In genomic region chr1:82974342-82974741, GRCm38 (mm10) we compare ENCODE assay signal across 14 mouse cellular contexts. TPM values are rescaled to one million over a fixed set of nuclear protein-coding genes. Genes with fewer than 3 reads are reported as not detected.
A peak's percentile ranks its signal among the peaks of the same experiment; 100 is the strongest.
DNase-seq lines count a peak whose midpoint lies in the region; ATAC-seq and TF ChIP-seq lines count a peak whose summit lies in the region.
"Had no signal": no experiment of that assay in that cellular context is flagged by ENCODE, and none has a peak within 500 bp of the region (broad histone marks: within the 10 kb centered on the region; RNA-seq: fewer than 3 reads in every experiment).

No protein-coding gene starts in this region.

- H3K27ac ChIP-seq in kidney, embryonic 15.5 days, result 0 out of 2 replicates have a peak overlapping the region, but pooled peaks have one; percentile 15
- no peak overlapping the region for H3K27ac ChIP-seq in kidney, adult 2 months (ENCODE audit: insufficient read depth, low read depth, low read length)
- H3K27ac ChIP-seq in intestine, postnatal 0 days (ENCODE audit: low read depth, low read length), result no peak overlapping the region
- H3K27ac ChIP-seq in forebrain, embryonic 15.5 days (replicated peaks), result no peak overlapping the region
- H3K27ac ChIP-seq: hindbrain, embryonic 12.5 days; limb, embryonic 12.5 days; midbrain, embryonic 12.5 days had no signal

- H3K4me3 ChIP-seq in kidney, embryonic 15.5 days (replicated peaks), result no peak overlapping the region
- H3K4me3 ChIP-seq in kidney, adult 2 months (ENCODE audit: insufficient read depth, low read depth, low read length), result no peak overlapping the region
- H3K4me3 ChIP-seq in intestine, postnatal 0 days (ENCODE audit: low read depth, low read length), result no peak overlapping the region
- H3K4me3 ChIP-seq in forebrain, embryonic 15.5 days, result no peak overlapping the region
- H3K4me3 ChIP-seq: hindbrain, embryonic 12.5 days; limb, embryonic 12.5 days; midbrain, embryonic 12.5 days had no signal

- H3K4me2 ChIP-seq in kidney, embryonic 15.5 days, result no peak overlapping the region
- no peak overlapping the region for H3K4me2 ChIP-seq in intestine, postnatal 0 days (replicated peaks; ENCODE audit: low read depth)
- H3K4me2 ChIP-seq in forebrain, embryonic 15.5 days (replicated peaks), result no peak overlapping the region
- H3K4me2 ChIP-seq: hindbrain, embryonic 12.5 days; limb, embryonic 12.5 days; midbrain, embryonic 12.5 days had no signal

- H3K27me3 ChIP-seq in kidney, embryonic 15.5 days, result no peaks in the 10 kb centered on the region
- no peaks in the 10 kb centered on the region for H3K27me3 ChIP-seq in kidney, adult 2 months (replicated peaks; ENCODE audit: control insufficient read depth, insufficient read depth, low read length)
- H3K27me3 ChIP-seq in intestine, postnatal 0 days (replicated peaks; ENCODE audit: control insufficient read depth, insufficient read depth, low read length), result no peaks in the 10 kb centered on the region
- H3K27me3 ChIP-seq in forebrain, embryonic 15.5 days, result no peaks in the 10 kb centered on the region
- H3K27me3 ChIP-seq: hindbrain, embryonic 12.5 days; limb, embryonic 12.5 days; midbrain, embryonic 12.5 days had no signal

- H3K9ac ChIP-seq in kidney, embryonic 15.5 days, result no peak overlapping the region
- no peak overlapping the region for H3K9ac ChIP-seq in intestine, postnatal 0 days (ENCODE audit: low read depth, low read length)
- no peak overlapping the region for H3K9ac ChIP-seq in forebrain, embryonic 15.5 days (replicated peaks)
- H3K9ac ChIP-seq: hindbrain, embryonic 12.5 days; limb, embryonic 12.5 days; midbrain, embryonic 12.5 days had no signal

- H3K4me1 ChIP-seq in kidney, embryonic 15.5 days, result no peaks in the 10 kb centered on the region
- no peaks in the 10 kb centered on the region for H3K4me1 ChIP-seq in kidney, adult 2 months (ENCODE audit: control insufficient read depth, insufficient read depth, low read length)
- no peaks in the 10 kb centered on the region for H3K4me1 ChIP-seq in intestine, postnatal 0 days (replicated peaks; ENCODE audit: control insufficient read depth, insufficient read depth, low read length)
- no peaks in the 10 kb centered on the region for H3K4me1 ChIP-seq in forebrain, embryonic 15.5 days
- H3K4me1 ChIP-seq: hindbrain, embryonic 12.5 days; limb, embryonic 12.5 days; midbrain, embryonic 12.5 days had no signal

- no peak for DNase-seq in kidney, adult 2 months
- DNase-seq in lung, postnatal 10 days, result peak; percentile 78
- DNase-seq in frontal cortex, postnatal 14 days (ENCODE audit: low spot score in 2 of 2), result no peak
- DNase-seq in adrenal gland, postnatal 10 days, result no peak

- TF ChIP-seq POLR2A in kidney, adult 2 months (IDR thresholded peaks at IDR 0.05; ENCODE audit: low read depth, low read length), result no peak

- 80% methylated on average over 9 of the region's 9 CpGs for WGBS in kidney, embryonic 15.5 days
- 76% methylated on average over 9 of the region's 9 CpGs for WGBS in kidney, adult 2 months
- WGBS in intestine, postnatal 0 days, result 36% methylated on average over 9 of the region's 9 CpGs
- whole genome bisulfite sequencing in forebrain, embryonic 15.5 days, result 96% methylated on average over 9 of the region's 9 CpGs

- no peaks in the 10 kb centered on the region for H3K36me3 ChIP-seq in kidney, embryonic 15.5 days
- no peaks in the 10 kb centered on the region for H3K36me3 ChIP-seq in kidney, adult 2 months (ENCODE audit: control insufficient read depth, insufficient read depth, low read length)
- H3K36me3 ChIP-seq in intestine, postnatal 0 days (ENCODE audit: control insufficient read depth, insufficient read depth), result no peaks in the 10 kb centered on the region
- no peaks in the 10 kb centered on the region for H3K36me3 ChIP-seq in forebrain, embryonic 15.5 days
- H3K36me3 ChIP-seq: hindbrain, embryonic 12.5 days; limb, embryonic 12.5 days; midbrain, embryonic 12.5 days had no signal

- peak; percentile 60 for ATAC-seq in kidney, embryonic 15.5 days (replicated peaks; ENCODE audit: low FRiP score)
- peak; percentile 5 for ATAC-seq in activated CD4-positive, CD25-positive, alpha-beta regulatory T cell, adult 4 months
- peak; percentile 54 for ATAC-seq in intestine, postnatal 0 days
- no peak for ATAC-seq in forebrain, embryonic 15.5 days (replicated peaks)

- no peaks in the 10 kb centered on the region for H3K9me3 ChIP-seq in kidney, embryonic 15.5 days (replicated peaks)
- H3K9me3 ChIP-seq in intestine, postnatal 0 days (ENCODE audit: control insufficient read depth), result no peaks in the 10 kb centered on the region
- no peaks in the 10 kb centered on the region for H3K9me3 ChIP-seq in forebrain, embryonic 15.5 days
- H3K9me3 ChIP-seq: hindbrain, embryonic 12.5 days; limb, embryonic 12.5 days; midbrain, embryonic 12.5 days had no signal

- no peak for TF ChIP-seq CTCF in kidney, adult 2 months (conservative IDR thresholded peaks at IDR 0.05; ENCODE audit: insufficient read depth, insufficient read length, low read depth, low read length)
- TF ChIP-seq CTCF in intestine, postnatal 0 days (IDR thresholded peaks at IDR 0.05; ENCODE audit: low read depth), result no peak

RNA-seq across cellular contexts. Expression of gene Gm47955, which starts 14.3 kb away (rescaled TPM):
- polyA plus RNA-seq in kidney, embryonic 15.5 days (2015; fragmentation: Nextera tagmentation; extraction: Ambion mirVana), result not detected in 2 replicates
- not detected in 2 replicates for polyA plus RNA-seq in kidney, adult 2 months (2012; rRNA removed)
- not detected for polyA plus RNA-seq in activated CD4-positive, CD25-positive, alpha-beta regulatory T cell, adult 4 months (2017; shearing (Covaris generic))
- polyA plus RNA-seq in intestine, postnatal 0 days (2015; fragmentation: Nextera tagmentation; extraction: Ambion mirVana), result not detected in 2 replicates
- not detected for total RNA-seq in adrenal gland, postnatal 10 days (2021)
- polyA plus RNA-seq in forebrain, embryonic 15.5 days (2015; fragmentation: Nextera tagmentation; extraction: Ambion mirVana), result not detected in 2 replicates
- total RNA-seq: gastrocnemius, adult 8-10 months had no signal
- polyA plus RNA-seq: hindbrain, embryonic 12.5 days; large intestine, adult 2 months; limb, embryonic 12.5 days; midbrain, embryonic 12.5 days; neural tube, embryonic 11.5 days had no signal

RNA-seq across cellular contexts. Expression of gene Gm7544, which starts 18.5 kb away (rescaled TPM):
- polyA plus RNA-seq in kidney, embryonic 15.5 days (2015; fragmentation: Nextera tagmentation; extraction: Ambion mirVana), result not detected in 2 replicates
- polyA plus RNA-seq in kidney, adult 2 months (2012; rRNA removed), result not detected in 2 replicates
- polyA plus RNA-seq in activated CD4-positive, CD25-positive, alpha-beta regulatory T cell, adult 4 months (2017; shearing (Covaris generic)), result not detected
- not detected in 2 replicates for polyA plus RNA-seq in intestine, postnatal 0 days (2015; fragmentation: Nextera tagmentation; extraction: Ambion mirVana)
- total RNA-seq in adrenal gland, postnatal 10 days (2021), result not detected
- polyA plus RNA-seq in forebrain, embryonic 15.5 days (2015; fragmentation: Nextera tagmentation; extraction: Ambion mirVana), result not detected in 2 replicates
- total RNA-seq: gastrocnemius, adult 8-10 months had no signal
- polyA plus RNA-seq: hindbrain, embryonic 12.5 days; large intestine, adult 2 months; limb, embryonic 12.5 days; midbrain, embryonic 12.5 days; neural tube, embryonic 11.5 days had no signal

RNA-seq across cellular contexts. Expression of gene Gm47959, which starts 26.0 kb away (rescaled TPM):
- not detected in 2 replicates for polyA plus RNA-seq in kidney, embryonic 15.5 days (2015; fragmentation: Nextera tagmentation; extraction: Ambion mirVana)
- not detected in 2 replicates for polyA plus RNA-seq in kidney, adult 2 months (2012; rRNA removed)
- polyA plus RNA-seq in activated CD4-positive, CD25-positive, alpha-beta regulatory T cell, adult 4 months (2017; shearing (Covaris generic)), result not detected
- not detected in 2 replicates for polyA plus RNA-seq in intestine, postnatal 0 days (2015; fragmentation: Nextera tagmentation; extraction: Ambion mirVana)
- total RNA-seq in adrenal gland, postnatal 10 days (2021), result not detected
- polyA plus RNA-seq in forebrain, embryonic 15.5 days (2015; fragmentation: Nextera tagmentation; extraction: Ambion mirVana), result not detected in 2 replicates
- total RNA-seq: gastrocnemius, adult 8-10 months had no signal
- polyA plus RNA-seq: hindbrain, embryonic 12.5 days; large intestine, adult 2 months; limb, embryonic 12.5 days; midbrain, embryonic 12.5 days; neural tube, embryonic 11.5 days had no signal

RNA-seq across cellular contexts. Expression of gene A030003K21Rik, which starts 31.2 kb away (rescaled TPM):
- not detected in 2 replicates for polyA plus RNA-seq in kidney, embryonic 15.5 days (2015; fragmentation: Nextera tagmentation; extraction: Ambion mirVana)
- not detected in 2 replicates for polyA plus RNA-seq in kidney, adult 2 months (2012; rRNA removed)
- polyA plus RNA-seq in activated CD4-positive, CD25-positive, alpha-beta regulatory T cell, adult 4 months (2017; shearing (Covaris generic)), result not detected
- polyA plus RNA-seq in intestine, postnatal 0 days (2015; fragmentation: Nextera tagmentation; extraction: Ambion mirVana), result not detected in 2 replicates
- not detected for total RNA-seq in adrenal gland, postnatal 10 days (2021)
- polyA plus RNA-seq in forebrain, embryonic 15.5 days (2015; fragmentation: Nextera tagmentation; extraction: Ambion mirVana), result not detected in 2 replicates
- total RNA-seq: gastrocnemius, adult 8-10 months had no signal
- polyA plus RNA-seq: hindbrain, embryonic 12.5 days; large intestine, adult 2 months; limb, embryonic 12.5 days; midbrain, embryonic 12.5 days; neural tube, embryonic 11.5 days had no signal

RNA-seq across cellular contexts. Expression of gene Gm6217, which starts 43.1 kb away (rescaled TPM):
- not detected in 2 replicates for polyA plus RNA-seq in kidney, embryonic 15.5 days (2015; fragmentation: Nextera tagmentation; extraction: Ambion mirVana)
- polyA plus RNA-seq in kidney, adult 2 months (2012; rRNA removed), result not detected in 2 replicates
- not detected for polyA plus RNA-seq in activated CD4-positive, CD25-positive, alpha-beta regulatory T cell, adult 4 months (2017; shearing (Covaris generic))
- not detected in 2 replicates for polyA plus RNA-seq in intestine, postnatal 0 days (2015; fragmentation: Nextera tagmentation; extraction: Ambion mirVana)
- total RNA-seq in adrenal gland, postnatal 10 days (2021), result not detected
- polyA plus RNA-seq in forebrain, embryonic 15.5 days (2015; fragmentation: Nextera tagmentation; extraction: Ambion mirVana), result not detected in 2 replicates
- total RNA-seq: gastrocnemius, adult 8-10 months had no signal
- polyA plus RNA-seq: hindbrain, embryonic 12.5 days; large intestine, adult 2 months; limb, embryonic 12.5 days; midbrain, embryonic 12.5 days; neural tube, embryonic 11.5 days had no signal
